Mouse (Mus musculus) cerebellum, adult 8-10 months (tissue): ENCODE measurements at regions not wholly inside any gene's neighbourhood (a gene's known extent, or its start where the extent isn't known, plus 50 kb on each side); places are given as distances from the start of the nearest gene placed in this dataset.

ENCODE experiments used
- DNase-seq: peaks from one replicate; pipeline ENCODE4 v3.0.0; 2022

- DNase-seq = no peak
These were observed 66.2 kb upstream of the Glrp1 start for GRCm38 (mm10) chr1:88575917-88576669.

GRCm38 (mm10) chr1:88575291-88575690 is 65.4 kb upstream of the Glrp1 start:
- DNase-seq = no peak

- DNase-seq = no peak
These were observed 62.3 kb upstream of the Glrp1 start for GRCm38 (mm10) chr1:88572161-88572560.

- no peak for DNase-seq
These were observed 58.7 kb upstream of the Glrp1 start for GRCm38 (mm10) chr1:88568447-88569053.

DNA sequence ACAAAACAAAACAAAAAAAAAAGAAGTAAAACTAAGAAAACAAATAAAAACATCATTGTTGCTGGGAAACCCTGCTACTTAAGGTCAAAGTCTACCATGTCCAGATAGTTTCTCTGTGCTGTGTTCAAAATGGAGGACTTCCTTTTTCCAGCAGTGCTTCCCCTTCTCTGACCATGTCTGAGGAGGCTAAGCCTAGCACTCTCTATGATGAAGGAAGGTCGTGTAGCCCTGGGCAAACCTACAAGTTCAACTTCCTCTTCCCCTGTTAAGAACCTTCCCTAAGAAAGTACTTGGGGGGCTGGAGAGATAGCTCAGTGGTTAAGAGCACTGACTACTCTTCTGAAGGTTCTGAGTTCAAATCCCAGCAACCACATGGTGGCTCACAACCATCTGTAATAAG is 57.3 kb upstream of the Glrp1 start:
- DNase-seq = no peak

DNA sequence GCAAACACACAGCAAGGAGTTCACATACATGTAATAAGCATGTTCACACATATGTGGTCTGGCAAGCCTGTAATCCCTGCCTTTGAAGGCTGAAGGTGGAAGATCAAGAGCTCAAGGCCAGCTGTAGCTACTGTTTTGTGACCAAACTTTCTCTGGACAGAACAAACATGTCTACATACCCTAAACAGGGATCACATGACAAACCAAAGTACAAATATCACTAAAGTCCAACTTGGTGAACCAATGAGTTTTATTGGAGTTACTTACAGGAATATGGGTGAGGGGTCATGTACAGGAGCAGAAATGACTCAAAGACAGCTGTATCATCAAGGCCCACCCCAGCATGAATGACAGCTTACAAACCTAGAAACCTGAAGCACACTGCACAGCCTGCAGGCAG is 56.6 kb upstream of the Glrp1 start:
- DNase-seq = no peak

GRCm38 (mm10) chr1:88564825-88565224 is 55.0 kb upstream of the Glrp1 start:
- DNase-seq = no peak

DNA sequence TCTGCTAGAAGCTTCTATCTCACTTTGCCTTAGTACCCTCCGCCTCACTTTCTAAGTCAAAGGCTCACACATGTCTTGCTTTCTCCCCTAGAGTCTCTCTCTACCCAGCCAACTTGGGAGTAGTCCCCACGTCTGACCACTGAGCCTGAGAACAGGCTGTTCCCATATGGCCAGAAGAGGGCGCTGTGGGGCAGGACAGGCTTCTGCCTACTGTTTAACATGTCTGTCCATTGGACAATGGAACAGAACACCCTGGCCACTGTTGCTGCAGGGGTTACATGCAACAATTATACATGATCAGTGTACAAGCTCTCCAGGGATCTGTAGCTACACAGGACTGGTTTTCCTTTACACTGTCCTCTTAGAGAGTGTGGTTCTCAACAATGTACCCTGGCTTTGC is 52.5 kb upstream of the Glrp1 start:
- peak; percentile 57 for DNase-seq

DNA sequence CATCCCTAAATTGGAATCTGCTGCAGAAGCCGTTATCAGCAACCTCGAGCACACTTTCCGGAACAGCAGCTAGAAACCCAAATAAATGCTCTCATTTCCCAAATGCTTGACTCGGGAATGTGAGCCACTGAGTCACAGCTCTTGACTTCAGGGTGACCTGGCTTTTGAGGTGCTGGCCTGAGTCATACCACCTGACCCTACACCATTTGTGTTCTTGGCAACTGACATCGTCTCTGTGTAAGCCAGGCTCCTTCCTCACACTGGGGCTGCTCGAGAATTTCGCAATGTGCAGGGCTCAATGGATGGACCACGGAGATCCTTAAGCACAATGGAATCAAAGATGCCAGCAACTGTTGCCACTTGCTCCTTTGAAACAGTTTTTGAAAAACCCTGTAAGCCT is 50.9 kb upstream of the Glrp1 start:
- no peak for DNase-seq
